Mouse (Mus musculus): Measurements from ENCODE around the gene Cldn11.
"Not testable (repeated sequence)": the region's sequence is repeated elsewhere in the genome, so short reads cannot be mapped to it uniquely, and the experiment has no call there.

Gene Cldn11

DNA sequence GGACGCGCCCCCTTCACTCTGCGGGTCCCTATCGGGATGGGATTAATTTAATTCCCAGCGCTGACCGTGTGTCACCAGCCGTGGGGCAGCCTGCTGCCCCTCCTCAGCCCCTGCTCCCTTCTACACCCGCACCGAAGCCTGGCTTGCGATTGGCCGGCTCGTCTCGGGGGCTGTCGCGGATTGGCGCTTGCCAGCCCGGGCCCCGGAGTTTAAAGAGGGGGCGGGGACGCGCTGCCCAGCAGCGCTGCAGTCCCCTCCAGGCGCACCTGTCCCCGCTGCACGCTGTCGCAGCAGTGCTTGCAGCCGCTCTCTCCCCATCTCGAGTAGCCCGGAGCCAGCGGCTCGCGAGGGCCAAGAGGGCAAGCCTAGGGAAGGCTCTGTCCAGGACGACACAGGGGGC, at the start of gene Cldn11:
Cldn11 (plus strand) TSS at position 215 of the 400 bp plus-strand sequence.
- DNase-seq, result peak; percentile 59 to 64

DNA sequence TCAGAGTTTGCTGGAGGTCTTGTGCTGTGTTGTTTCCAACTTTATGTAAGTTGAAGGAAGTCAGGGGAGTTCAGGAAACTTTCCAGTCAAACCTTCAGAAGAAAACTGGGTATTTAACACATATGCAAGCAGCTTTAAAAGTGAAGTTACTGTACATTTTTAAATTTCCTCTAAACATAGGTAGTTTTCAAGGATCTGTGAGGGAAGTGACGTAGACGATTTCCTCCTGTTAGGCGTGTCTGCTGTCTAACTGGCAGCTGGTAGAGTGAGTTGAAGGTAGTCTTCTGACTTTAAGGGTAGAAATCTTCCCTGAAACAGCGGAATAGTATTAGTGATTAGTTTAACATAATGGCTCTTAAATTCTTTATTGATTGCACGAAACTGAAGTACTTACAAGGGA, 49.7 kb upstream of the Cldn11 start:
- DNase-seq, result no peak

DNA sequence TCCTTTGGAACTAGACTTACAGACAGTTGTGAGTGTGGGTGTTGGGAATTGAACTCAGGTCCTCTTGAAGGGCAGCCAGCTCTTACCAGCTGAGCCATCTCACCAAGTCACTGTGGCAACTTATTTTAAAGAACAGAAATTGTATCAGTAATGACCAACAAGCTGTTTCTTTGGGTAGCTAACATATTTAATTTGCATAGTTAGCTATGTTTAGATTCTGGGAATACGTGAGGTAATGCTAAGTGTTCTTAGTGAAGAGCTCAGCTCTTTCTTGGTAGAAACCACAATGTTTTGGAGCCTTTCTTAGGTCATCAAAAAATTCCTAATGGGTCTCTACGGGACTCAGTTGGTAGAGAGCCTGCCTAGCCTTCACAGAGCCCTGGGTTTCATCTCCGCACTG, 48.9 kb upstream of the Cldn11 start:
- no peak for DNase-seq

DNA sequence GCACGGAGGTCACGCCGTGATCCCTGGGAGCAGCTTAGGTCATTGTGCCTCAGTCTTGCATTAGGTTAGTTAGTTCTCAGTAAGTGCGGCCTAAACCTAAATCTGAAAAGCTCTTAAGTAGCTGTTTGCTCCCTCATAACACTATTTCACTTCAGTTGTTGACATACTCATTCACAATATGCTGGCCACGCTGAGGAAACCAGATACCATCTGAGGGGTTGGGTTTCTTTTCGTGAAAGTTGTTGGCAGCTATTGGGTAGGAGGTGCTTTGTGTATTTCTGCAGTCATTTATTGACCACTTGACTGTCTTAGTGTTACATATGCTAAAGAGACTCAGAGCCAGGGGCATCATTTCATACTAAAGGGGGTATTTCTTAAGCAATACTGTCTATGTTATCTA, 44.8 kb upstream of the Cldn11 start:
- no peak for DNase-seq

DNA sequence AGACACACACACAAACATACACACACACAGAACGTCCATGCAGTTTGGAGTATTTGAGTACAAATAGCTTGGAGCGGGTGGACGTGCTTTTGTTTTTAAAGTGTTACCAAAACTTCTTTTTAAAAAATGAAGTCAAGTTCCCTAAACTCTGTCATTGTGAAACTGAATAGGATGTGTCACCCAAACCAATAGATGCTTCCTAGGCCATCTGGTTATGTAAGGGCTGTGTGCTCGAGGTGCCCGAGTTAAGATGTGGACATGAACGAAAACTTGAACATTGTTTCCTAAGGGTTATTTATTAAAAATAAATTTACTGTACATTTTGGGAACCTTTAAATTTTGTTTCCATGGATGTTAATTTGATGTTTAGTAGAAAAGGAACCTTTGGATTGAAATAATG, 43.1 kb upstream of the Cldn11 start:
- DNase-seq, result no peak

DNA sequence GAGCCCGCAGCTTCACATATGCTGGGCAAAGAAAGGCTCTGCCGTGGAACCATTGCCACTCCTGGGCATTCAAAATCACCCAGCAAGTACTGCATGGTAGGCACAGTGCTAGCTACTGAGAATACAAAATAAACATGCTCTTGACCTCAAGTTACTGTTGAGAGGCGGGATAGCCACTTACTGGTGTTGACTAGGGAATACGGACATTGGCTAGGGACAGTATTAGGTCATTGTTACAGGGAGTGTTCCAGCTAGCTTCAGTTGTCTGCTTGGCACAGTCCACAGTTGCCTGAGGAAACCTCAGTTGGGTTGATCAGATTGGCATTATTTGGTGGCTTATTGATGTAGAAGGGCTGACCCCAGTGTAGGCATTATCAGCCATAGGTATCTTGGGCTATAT, 42.0 kb upstream of the Cldn11 start:
- DNase-seq, result peak in 1 of 2 experiments; percentile 32

DNA sequence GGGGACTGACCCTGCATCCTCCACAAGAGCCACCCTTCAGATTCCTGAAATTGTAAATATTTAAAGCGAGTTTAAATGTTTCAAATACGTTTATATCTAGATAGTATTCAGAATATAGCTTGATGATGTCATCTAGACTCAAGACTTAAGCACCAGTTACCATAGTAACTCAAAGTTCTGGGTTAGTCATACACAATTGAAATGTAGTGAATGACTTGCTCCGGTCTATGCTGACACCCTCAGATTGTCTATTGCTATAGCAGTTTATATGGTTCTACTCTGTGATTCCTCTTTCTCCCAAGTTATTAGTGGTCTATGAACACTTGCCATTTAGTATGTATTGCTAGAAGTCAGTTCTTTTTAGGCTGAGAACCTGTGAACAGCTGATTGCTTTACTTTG, 40.6 kb upstream of the Cldn11 start:
- DNase-seq, result no peak

DNA sequence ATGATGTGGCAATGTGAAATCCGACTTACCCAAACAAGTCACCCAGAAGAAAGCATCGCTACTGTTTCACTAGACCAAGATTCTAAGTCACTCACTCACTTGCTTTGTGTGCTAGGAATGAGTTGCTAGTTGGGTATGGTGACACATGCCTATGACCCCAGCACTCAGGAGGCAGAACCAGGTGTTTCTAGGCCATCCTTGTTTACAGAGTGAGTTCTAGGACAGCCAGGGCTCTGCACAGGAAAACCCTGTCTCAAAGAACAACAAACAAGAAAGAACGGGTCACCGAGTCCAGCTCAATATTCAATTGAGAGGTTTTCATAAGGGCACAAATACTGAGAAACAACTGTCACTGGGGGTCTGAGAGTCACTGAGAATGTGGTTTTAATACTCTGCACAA, 26.6 kb upstream of the Cldn11 start:
- DNase-seq, result no peak

DNA sequence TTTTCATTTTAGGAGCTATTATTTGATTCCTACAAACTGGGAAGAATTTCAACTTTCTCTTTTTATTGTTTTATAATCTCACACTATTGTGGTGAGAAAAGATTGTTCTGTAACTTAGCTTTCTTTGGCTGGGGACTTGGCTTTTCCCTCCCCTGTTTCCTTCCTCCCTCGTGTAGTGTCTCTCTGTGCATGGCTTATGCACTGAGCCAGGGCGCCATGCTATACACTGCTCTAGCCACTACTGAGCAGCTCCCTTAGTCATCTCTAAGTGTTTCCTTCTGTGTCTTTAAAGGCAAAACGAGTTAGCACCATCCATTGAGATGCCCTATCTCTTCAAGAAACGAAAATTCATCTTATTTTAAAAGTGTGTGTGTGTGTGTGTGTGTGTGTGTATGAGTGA, 23.4 kb upstream of the Cldn11 start:
- no peak for DNase-seq

DNA sequence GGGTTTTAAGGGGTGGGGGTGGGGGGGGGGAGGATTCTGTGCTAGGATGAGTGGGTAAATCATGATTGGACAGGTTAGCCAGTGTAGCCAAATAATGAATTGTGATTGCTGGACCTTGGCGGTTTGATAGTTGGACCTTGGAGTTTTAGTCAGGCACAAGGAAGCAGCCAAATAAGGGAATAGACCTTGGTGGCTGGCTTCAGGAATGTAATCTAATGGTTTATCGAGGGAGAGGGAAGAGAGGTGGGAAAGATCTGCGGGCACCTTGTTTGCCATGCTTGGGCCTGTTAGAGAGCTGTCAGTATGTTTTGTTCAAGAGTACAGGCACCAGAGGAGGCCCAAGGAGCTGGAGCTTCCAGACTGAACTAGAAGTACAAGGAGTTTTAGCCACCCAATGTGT, 22.9 kb upstream of the Cldn11 start:
- no peak for DNase-seq

DNA sequence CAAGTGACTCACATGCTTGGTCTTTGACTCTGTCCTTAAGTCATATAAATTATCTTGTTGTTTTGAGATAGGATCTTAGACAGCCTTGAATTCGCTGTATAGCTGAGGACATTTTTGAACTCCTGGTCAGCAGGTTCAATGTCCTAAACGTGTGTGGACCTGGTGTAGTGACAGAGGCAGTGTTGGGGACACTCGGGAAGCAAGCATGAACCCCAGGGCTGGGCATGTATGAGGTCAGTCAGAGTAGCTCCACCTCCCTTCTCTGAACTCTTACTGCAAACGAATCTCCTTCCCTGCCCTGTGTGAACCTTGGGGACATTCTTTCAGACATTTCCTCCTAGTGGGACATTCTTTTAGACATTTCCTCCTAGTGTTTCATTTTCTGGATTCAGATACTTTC, 20.0 kb upstream of the Cldn11 start:
- DNase-seq, result no peak

DNA sequence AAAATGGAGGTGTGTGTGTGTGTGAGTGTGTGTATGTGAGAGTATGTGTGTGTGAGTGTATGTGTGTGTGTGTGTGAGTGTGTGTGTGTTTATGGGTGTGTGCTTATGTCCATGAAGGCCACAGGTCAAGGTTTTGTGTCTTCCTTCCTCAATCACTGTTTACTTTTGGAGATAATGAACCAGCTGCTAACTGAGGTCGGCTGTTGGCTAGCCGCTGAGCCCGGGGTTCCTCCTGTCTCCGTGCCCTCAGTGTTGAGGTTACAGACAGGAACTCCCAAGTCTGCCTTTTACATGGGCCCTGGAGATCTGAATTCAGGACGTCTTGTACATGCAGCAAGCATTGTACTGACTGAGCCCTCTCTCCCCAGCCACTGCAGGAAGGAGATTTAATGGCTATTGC, 16.1 kb upstream of the Cldn11 start:
- no peak for DNase-seq

DNA sequence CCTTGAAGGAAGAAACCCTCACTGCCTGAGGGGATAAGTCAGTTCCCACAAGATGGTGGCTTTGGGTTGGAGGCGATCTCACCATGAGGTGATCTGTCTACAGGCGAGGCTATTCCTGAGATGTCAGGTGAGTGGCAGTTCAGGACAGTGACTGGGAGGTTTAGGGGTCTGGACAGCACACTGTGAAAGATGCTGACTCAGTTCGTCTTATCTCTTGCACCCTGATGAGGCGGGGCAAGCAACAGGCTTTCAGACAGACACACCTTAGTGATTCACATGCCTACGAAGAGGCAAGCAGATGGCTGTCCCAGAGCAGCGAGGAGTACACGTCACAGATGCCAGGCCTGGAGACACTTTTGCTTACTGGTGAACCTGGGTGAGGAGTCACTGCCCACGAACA, 15.5 kb upstream of the Cldn11 start:
- no peak for DNase-seq

DNA sequence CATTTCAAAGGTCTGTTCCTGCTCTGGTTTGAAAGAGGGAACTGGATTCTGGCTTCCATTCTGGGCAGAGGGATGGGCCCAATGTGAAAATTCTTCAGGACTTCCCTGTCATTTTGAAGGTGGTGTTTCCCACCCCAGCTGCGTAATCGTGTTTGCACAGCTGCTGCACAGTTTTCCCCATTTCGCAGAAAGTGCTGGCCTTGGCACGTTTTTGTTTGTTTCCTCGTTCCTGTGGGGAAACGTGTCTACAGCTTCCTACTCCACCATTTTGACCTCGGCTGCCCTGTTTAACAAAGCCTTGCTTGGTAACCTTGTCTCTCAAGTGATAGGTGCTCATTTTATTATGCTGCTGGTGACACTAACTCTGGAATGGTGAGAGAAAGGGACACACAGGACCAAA, 15.0 kb upstream of the Cldn11 start:
- DNase-seq, result no peak

DNA sequence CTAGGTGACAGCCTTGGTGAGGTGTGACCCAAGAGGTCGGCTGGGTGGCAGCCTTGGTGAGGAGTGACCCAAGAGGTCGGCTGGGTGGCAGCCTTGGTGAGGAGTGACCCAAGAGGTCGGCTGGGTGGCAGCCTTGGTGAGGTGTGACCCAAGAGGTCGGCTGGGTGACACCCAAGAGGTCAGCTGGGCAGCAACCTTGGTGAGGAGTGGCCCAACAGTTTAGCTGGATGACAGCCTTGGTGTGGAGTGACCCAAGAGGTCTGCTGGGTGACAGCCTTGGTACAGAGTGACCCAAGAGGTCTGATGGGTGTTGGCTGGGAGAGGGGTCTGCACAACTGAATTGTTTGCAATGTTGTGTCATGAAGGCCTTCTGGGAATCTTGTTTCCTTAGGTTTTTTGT, 13.1 kb upstream of the Cldn11 start:
- not testable (repeated sequence) for DNase-seq

DNA sequence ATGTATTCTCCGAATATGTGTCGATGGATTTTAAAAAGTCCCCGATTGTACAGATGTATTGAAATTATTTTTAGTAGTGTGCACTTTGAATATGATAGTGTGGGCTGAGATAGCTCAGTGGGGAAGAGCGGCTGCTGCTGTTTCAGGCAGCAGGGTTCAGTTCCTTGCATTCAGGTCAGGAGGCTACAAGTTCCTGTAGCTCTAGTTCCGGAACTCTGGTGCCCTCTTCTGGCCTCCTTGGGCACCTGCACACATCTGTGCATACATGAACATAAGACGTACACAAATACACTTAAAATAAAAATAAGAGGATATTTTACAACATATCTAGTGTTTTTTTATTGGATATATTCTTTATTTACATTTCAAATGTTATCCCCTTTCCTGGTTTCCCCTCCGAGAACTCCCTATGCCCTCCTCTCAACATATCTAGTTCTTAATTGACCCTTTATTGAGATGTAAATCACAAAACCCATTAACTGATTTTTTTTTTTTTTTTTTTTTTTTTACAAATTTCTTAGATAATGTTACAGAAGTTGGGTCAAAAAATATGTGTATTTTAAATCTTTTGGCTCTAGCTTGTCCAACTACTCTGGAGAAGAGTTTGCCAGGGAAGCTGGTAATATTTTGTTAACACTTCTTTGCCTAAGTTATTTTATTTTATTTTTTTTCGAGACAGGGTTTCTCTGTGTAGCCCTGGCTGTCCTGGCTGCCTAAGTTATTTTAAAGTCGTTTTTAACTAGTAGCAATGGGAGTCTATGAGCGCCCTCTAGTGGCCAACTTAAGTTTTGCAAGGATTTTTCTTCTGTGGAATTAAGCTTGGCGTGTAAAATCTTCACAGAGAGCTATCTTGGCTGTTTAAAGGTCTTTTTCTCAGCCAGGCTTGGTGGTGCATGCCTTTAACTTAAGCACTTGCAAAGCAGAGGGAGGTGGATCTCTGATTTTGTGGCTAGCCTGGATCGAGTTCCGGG, 11.0 kb upstream of the Cldn11 start:
- DNase-seq, result peak; percentile 86

DNA sequence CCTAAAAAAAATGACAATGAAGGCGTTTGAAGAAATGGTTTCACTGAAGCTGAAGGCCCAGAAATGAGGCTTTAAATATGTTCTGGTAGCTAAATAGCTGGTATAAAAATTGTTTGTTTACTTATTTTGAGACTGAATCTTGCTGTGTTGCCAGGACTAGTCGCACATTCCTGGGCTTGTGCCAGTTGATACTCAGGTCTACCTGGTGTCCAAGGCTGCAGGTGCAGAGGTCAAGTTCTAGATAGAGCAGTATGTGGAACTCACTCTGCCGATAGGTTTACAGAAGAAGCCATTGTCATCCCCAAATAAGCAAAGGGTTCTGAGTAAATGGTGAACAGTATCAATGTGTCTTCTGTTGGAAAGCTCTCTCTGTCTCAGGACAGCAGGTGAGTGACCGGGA, 8.1 kb upstream of the Cldn11 start:
- DNase-seq, result no peak

DNA sequence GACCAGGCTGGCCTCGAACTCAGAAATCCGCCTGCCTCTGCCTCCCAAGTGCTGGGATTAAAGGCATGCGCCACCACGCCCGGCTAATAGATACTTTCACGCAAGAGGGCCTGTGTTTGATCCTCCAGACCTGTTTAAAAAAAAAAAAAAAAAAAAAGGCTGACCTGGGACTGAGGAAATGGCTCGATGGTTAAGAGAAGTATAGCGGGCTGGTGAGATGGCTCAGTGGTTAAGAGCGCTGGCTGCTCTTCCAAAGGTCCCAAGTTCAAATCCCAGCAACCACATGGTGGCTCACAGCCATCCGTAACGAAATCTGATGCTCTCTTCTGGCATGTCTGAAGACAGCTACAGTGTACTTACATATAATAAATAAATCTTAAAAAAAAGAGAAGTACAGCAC, 4.5 kb upstream of the Cldn11 start:
- not testable (repeated sequence) for DNase-seq

DNA sequence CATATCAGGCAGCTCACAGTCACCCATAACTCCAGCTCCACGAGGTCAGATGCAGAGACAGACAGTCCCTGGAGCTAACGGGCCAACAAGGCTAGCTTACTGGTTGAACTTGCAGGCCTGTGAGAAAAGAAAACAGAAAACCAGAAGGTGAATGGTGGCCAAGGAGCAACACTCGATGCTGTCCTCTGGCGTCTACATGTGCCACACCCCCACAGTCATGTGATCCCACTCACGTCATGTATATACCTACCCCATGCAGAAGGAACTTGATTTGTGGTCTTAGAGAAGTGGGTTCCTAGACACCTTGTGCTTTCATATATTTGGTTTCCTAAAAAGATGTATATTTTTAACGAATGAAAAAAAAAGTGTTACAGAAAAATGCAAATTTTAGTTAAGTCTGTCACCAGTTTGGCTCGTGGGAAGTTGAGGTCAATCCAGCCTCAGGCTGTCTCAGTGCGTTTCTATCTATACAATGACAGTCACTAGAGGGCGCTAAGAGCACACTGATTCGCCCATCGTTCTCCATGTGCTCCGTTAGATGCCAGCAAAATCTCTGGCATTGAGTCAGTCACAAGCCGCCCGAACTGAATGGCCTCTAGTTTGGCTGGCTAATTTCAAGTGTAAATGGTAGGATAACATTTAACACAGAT, 4.0 kb upstream of the Cldn11 start:
- peak; percentile 91 to 93 for DNase-seq

DNA sequence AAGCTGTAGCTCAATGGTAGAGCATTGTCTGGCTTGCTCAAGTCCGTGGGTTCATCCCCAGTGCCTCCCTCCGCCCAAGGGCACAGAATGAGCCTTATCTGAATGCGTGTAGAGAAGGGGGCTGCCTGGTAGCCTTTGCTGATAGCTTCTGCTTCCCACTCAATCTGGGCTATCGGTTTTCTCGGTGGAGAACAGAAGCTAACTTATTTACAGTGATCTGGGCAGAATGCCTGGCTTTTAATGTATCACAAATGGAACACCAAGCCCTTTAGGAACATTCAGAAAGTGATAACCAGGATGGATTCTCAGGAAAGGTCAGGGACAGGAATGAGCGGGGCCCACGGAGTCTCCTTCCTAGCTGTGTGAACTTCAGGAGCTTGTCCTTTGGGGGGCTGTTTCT, 1.1 kb upstream of the Cldn11 start:
- no peak for DNase-seq

DNA sequence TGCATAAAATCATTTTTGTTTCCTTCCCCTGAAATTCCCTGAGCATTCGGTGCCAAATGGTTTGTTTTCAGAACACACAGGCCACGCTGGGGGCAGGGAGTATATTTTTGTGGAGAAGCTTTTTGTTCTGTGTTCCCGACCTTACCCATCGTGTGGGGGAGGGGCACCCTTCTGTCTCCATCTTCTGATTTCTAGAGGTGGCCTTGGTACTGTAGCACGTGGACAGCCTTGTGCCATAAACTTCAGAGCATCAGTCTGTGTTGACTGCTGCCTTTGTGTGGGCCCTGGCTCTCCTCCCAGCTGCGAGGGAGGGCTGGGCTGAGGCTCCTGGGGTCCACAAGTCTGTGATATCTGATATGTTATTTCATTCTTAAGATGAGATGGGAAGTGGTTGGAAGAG, 2.4 kb downstream of the Cldn11 start:
- DNase-seq, result peak; percentile 15 to 35

DNA sequence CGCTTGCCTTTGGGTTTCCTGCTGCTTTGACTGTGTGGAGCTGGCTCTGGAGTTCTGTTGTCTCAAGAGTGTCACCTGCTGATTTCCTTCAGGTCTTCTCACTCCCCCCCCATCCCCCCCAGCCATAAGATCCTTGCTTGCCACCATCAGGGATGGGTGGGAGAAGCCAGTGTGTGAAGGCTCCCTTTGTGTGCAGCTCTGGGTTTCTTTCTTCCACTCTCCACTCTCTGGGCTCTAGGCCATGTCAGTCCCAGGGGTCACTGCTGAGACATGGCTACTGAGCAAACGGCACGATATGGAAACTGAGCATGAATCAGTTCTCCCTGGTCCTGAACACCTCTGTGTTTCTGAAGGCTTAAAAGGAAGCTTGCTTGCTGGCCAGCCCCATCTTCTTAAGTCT, 6.4 kb downstream of the Cldn11 start:
- peak in 1 of 2 experiments; percentile 20 for DNase-seq

DNA sequence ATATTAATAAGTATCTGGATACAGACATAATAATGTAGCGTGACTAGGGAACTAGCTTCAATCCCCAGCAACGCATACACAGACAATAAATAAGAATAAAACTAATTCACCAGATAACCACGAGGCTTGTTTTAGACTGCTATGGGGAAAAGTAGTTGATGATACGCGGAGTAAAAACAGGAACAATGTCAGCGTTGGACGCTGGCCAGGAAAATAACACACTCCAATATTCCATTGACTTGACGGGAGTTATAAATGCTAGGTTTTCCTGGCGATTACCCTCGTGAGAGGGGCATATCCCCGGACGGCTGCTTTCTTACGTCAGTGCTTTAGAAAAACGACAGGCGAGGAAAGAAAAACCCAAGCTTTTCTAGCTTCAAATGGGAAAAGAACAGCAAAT, 8.1 kb downstream of the Cldn11 start:
- DNase-seq, result no peak

DNA sequence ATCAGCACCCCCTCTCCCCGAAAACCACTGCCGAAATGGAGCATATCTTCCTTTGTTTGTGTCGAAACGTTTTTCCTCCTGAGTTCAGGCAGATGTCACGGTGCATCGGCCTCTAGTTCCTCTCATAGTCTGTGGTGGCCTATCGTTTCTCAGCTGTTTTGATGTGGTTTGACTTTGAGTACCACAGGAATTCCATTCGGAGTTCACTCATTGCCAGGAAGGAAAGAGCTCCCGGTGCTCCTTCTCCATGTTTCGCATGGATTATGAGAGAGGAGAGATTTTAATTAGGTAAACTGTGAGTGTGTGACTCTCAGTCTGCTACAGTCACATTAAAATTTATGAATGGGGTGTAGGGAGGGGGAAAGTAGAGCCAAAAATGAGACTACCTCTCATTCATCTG, 10.3 kb downstream of the Cldn11 start:
- DNase-seq, result no peak

All from cerebellum, postnatal 14 days (tissue).